Mouse (Mus musculus) CH12F3 (cell line): ENCODE measurements around the gene Cyb5r3.

ENCODE experiments used
- in situ Hi-C: fragments of 300-500 bp; cut with MboI; formaldehyde crosslinking; loops from 2 replicates; pipeline ENCODE4 v1.14.3; 2020; ENCODE audit warnings: low sequenced_read_pairs

Cyb5r3 gene

DNA sequence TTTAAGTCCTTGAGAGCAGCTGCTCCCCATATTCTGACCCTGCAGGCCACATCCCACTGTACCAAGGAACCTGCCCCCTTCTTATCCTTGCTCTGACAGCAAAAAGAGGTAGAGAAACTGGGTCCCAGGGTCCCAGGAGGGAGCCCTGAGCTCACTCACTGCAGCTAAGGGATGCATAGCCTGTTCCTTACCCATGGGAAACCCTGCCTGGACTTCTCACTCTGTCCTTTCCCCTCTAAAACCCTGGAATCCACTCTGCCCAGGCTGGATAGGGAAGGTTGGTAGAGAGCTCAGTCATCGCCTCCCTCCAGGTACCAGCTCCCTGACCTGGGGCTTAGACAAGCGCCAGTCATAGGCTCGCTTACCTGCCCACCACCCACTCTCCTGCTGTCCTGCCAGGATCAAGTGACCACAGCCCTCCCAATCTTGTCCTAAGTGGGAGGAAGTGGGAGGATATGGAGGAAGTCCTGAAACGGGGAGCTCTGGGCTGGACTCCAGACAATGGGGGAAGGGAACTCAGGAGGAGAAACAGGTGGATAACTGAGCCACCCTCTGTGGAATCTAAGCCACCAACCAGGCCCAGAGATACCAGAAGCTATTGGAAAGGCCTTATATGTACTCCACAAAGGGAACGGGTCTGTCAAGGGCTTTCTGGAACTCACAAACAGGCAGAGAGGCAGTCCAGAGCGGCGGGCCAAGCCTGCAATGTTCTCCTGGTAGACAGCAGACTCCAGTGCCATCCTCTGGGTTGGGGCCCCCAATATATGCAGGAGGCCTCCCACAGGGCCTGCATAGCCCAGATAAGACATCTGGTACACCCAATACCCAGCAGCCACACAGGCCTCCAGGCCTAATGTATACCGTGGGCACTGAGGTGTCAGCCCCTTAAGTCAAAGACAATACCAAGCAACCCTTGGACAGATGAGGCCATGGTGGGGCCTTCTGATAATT lies 2.3 kb downstream of the Cyb5r3 start:
- in situ Hi-C loops: no loop called here

- in situ Hi-C loops: no loop called here
These were observed 3.3 kb downstream of the Cyb5r3 start for GRCm38 (mm10) chr15:83168875-83169771.

GRCm38 (mm10) chr15:83168311-83168710 lies 4.1 kb downstream of the Cyb5r3 start:
- in situ Hi-C loops: no loop called here

GRCm38 (mm10) chr15:83167550-83168065 lies 4.8 kb downstream of the Cyb5r3 start:
- in situ Hi-C loops: no loop called here

- in situ Hi-C loops: no loop called here
These were observed 5.3 kb downstream of the Cyb5r3 start for GRCm38 (mm10) chr15:83167126-83167525.

DNA sequence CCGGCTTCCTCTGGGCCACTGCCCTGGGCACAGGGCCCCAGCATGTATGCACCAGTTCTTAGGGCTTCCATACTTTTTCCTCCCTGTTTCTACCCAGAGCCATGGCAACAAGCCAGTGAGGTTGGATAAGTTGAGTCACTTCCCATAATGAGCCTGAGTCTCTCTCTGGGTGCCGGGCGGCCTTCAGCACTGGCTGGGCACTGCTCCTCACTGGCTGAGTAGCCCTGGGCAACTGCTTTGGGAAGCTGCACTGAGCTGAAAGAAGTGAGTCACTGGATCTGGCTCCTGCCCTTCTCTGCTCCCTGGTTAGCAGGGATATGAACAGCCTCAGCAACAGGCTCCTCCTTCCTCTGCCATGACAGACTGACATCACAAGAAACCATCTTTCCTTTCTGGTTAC lies 5.8 kb downstream of the Cyb5r3 start:
- in situ Hi-C loops: no loop called here

DNA sequence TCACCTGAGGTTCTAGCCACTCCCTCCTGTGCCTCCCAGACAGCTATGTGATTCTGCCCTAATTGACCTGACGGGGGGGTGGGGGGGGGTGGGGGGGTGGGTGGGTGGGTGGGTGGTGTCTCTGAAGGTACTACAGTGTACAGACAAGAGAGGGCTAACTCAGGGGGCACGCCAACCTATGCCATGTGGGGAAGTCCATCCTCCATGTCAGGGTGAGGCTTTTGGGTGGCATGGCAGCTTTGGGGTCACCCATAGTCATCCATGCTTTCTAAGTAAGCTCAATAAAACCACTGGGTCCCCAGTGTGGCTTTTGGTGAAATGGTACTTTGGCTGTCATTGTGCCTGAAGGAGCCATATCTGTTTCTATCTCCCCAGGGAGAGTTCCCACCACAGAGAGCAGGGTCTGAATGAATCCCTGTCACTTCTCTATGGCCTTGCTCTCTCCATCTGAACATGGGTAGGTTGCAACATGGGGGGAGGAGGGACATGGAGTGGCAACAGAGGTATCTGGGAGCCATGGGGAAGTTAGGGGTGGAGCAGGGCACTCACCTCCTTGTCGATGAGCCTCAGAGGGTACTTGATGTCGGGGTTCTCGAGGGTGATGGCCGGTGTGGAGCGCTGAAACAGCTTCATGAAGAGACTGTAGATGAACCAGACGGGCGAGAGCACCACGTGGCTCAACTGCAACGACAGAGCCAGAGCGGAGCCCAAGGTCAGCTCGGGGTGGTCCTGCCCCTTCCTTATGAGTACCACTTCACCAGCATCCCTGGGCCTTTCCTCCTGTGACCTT lies 6.7 kb downstream of the Cyb5r3 start:
- in situ Hi-C loops: no loop called here

GRCm38 (mm10) chr15:83164971-83165471 lies 7.4 kb downstream of the Cyb5r3 start:
- in situ Hi-C loops: no loop called here

- in situ Hi-C loops: no loop called here
These were observed 9.4 kb downstream of the Cyb5r3 start for GRCm38 (mm10) chr15:83162818-83163485.

GRCm38 (mm10) chr15:83162001-83162400 lies 10.4 kb downstream of the Cyb5r3 start:
- in situ Hi-C loops: no loop called here

GRCm38 (mm10) chr15:83161062-83161748 lies 11.2 kb downstream of the Cyb5r3 start:
- in situ Hi-C loops: no loop called here

DNA sequence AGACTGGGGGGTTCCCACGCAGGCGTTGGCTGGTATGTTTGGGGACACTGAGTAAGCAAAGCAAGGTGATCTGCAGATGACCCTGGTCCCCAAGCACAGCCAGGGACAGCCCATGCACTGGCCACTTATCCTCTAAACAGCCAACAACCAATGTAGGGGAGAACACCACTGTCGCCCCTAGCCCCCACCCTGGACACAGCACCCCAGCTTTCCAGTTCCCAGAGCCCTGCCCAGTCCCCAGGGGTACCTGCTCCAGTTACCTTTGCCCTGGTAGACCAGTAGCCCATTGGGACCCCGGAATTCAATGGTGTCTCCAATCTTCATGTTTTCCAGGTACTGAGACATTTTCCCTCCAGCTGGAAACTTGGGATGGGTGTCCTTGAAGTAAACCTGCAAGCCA lies 11.8 kb downstream of the Cyb5r3 start:
- in situ Hi-C loops: no loop called here

DNA sequence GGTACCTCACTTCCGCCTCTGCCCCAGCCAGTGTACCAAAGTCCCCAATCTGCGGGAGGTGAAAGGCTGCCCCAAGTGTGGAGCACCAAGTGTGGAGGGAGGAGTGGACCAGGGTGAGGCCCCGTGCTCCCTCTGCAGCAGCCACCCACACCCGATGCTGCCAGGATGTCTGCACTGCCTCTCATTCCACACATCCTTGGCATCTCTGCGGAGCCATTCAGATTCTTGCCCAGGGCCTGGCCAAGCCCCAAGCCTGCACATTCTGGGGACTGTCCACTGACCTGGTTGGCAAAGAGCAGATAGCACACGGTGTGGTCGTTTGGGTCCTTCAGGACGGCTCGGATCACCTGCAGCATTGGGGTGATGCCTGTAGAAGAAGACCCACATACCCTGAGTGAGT lies 12.6 kb downstream of the Cyb5r3 start:
- in situ Hi-C loops: no loop called here

- in situ Hi-C loops: no loop called here
These were observed 13.7 kb downstream of the Cyb5r3 start for GRCm38 (mm10) chr15:83158587-83159160.

DNA sequence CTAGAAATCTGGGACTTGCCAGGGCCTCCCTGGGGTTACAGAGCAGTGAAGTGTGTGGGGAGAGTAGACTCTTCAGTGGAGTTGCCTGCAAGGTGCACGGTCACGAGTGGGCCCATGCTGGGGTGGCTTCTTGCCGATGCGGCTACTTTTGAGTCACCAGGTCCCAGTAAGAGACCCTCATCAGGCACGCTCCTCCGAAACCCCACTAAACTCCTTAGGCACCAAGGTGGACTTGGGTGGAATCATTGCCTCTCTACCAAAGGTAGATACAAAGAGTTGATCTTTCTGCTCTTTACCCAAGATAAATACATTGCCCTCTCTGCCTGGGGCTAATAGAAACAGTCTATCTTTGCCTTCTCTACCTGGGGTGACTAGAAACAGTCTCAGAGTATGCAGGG lies 14.7 kb downstream of the Cyb5r3 start:
- in situ Hi-C loops: no loop called here

GRCm38 (mm10) chr15:83156929-83157666 lies 15.3 kb downstream of the Cyb5r3 start:
- in situ Hi-C loops: no loop called here

GRCm38 (mm10) chr15:83155672-83156419 lies 16.5 kb downstream of the Cyb5r3 start:
- in situ Hi-C loops: no loop called here

- in situ Hi-C loops: no loop called here
These were observed 18.1 kb downstream of the Cyb5r3 start for GRCm38 (mm10) chr15:83154309-83154708.
